Mouse (Mus musculus) midbrain, embryonic 11.5 days (tissue): ENCODE results near the gene Col6a3. TPM values are rescaled to one million over a fixed set of nuclear protein-coding genes. Genes with fewer than 3 reads are reported as not detected.

ENCODE experiments used
- ATAC-seq: fragments of 200-750 bp; cut with Nextera tagmentation; 2 replicates; pipeline ENCODE4 v1.8.0; 2017; ENCODE audit warnings: moderate TSS enrichment, moderate library complexity; ENCODE audit not compliant: low FRiP score
- DNase-seq: peaks from one replicate; pipeline ENCODE4 v3.0.0; 2015; ENCODE audit warnings: low spot score; ENCODE audit errors: missing footprints
- H3K27ac ChIP-seq: fragments of 300-500 bp; sonication (generic); 2 replicates; pipeline ENCODE4 v1.5.1; 2014; ENCODE audit warnings: low read depth, low read length
- H3K27me3 ChIP-seq: fragments of 300-500 bp; sonication (generic); 2 replicates; pipeline ENCODE4 v1.6.1; 2014; ENCODE audit warnings: mild to moderate bottlenecking, low read length, moderate library complexity, mixed read lengths; ENCODE audit not compliant: control insufficient read depth, insufficient read depth
- H3K36me3 ChIP-seq: fragments of 300-500 bp; sonication (generic); 2 replicates; pipeline ENCODE4 v1.6.1; 2014; ENCODE audit warnings: mild to moderate bottlenecking, low read length, moderate library complexity, mixed read lengths; ENCODE audit not compliant: control insufficient read depth, insufficient read depth
- H3K4me1 ChIP-seq: fragments of 300-500 bp; sonication (generic); 2 replicates; pipeline ENCODE4 v1.6.1; 2014; ENCODE audit warnings: low read length; ENCODE audit not compliant: control insufficient read depth, insufficient read depth
- H3K4me2 ChIP-seq: fragments of 300-500 bp; sonication (generic); 2 replicates; pipeline ENCODE4 v1.6.1; 2014; ENCODE audit warnings: mild to moderate bottlenecking, moderate library complexity
- H3K4me3 ChIP-seq: fragments of 300-500 bp; sonication (generic); 2 replicates; pipeline ENCODE4 v1.5.1; 2014; ENCODE audit warnings: low read depth, low read length
- H3K9ac ChIP-seq: fragments of 300-500 bp; sonication (generic); 2 replicates; pipeline ENCODE4 v1.6.1; 2014; ENCODE audit warnings: low read length
- H3K9me3 ChIP-seq: fragments of 300-500 bp; sonication (generic); 2 replicates; pipeline ENCODE4 v1.6.1; 2016; ENCODE audit warnings: low read length; ENCODE audit not compliant: control insufficient read depth
- WGBS: fragments of 180-500 bp; shearing (Covaris S2); extraction: QIAGEN DNeasy Blood & Tissue Kit; methylation state at CpG from one replicate; pipeline ENCODE4 v1.1.7; 2014; 5-methylcytosine and 5-hydroxymethylcytosine counted together
- polyA plus RNA-seq: library from polyadenylated mRNA; unstranded; fragments of >200 nt; fragmentation: Nextera tagmentation; extraction: Ambion mirVana; gene quantifications from 2 replicates; pipeline ENCODE4 v1.2.1, GENCODE M21; 2014

The Col6a3 gene
- polyA plus RNA-seq, 1 experiment from 2014 or later, result 6.7 TPM

- Histone ChIP-seq H3K27ac (no peak overlapping the region), H3K4me3 (no peak overlapping the region), H3K4me1 (no peaks in the 10 kb centered on the region), H3K4me2 (no peak overlapping the region), H3K27me3 (no peaks in the 10 kb centered on the region), H3K36me3 (no peaks in the 10 kb centered on the region), H3K9me3 (no peaks in the 10 kb centered on the region), H3K9ac (no peak overlapping the region)
- ATAC-seq (no peak), DNase-seq (no peak)
Measured at GRCm38 (mm10) chr1:90722021-90722420, 121.8 kb downstream of the Col6a3 start.

GRCm38 (mm10) chr1:90720610-90721241 lies 123.0 kb downstream of the Col6a3 start:
- 85% methylated on average over 7 of the region's 7 CpGs for WGBS
- Histone ChIP-seq H3K36me3 (no peaks in the 10 kb centered on the region), H3K4me2 (no peak overlapping the region), H3K4me1 (no peaks in the 10 kb centered on the region), H3K27ac (no peak overlapping the region), H3K27me3 (no peaks in the 10 kb centered on the region), H3K4me3 (no peak overlapping the region), H3K9me3 (no peaks in the 10 kb centered on the region), H3K9ac (no peak overlapping the region)
- ATAC-seq, result no peak
- DNase-seq, result no peak

DNA sequence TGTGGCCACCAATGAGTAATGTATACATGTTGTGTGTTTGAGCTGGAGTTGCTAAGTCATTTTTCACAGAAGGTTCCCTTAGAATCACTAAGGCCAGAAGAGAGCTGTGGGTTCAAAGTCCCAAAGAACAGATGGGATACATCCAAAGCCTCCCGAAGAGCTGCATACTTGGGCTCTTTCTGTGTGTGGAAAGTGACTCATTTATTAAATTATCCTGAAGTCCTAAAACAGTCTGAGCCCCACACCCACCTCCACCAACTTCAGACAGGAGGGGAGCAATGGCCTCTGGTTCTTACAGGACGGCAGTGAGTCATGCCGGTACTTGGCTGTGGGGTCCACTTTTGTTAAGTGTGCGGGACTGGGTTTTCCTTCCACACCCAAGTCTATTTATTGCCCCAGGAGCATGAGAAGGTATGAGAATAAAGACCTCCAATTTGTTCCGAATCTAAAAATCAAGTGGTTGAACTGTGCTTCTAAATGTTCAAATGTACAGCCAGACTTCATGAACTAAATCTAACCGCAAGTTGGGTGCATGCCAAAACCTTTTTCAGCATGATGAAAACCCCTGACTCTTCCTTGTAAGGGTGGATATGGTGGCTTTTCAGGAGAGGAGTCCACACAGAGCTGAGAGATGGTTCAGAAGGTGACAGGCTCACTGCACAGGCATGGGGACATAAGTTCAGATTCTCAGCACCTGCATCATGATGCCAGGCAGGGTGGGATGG lies 124.8 kb downstream of the Col6a3 start:
- Histone ChIP-seq H3K27me3 (no peaks in the 10 kb centered on the region), H3K9ac (no peak overlapping the region), H3K4me2 (no peak overlapping the region), H3K4me3 (no peak overlapping the region), H3K27ac (no peak overlapping the region), H3K36me3 (no peaks in the 10 kb centered on the region), H3K9me3 (no peaks in the 10 kb centered on the region), H3K4me1 (no peaks in the 10 kb centered on the region)
- DNase-seq, result no peak
- ATAC-seq, result no peak
- 94% methylated on average over 6 of the region's 6 CpGs for WGBS

GRCm38 (mm10) chr1:90716258-90716657 lies 127.5 kb downstream of the Col6a3 start:
- H3K27ac ChIP-seq, result no peak overlapping the region
- H3K4me2 ChIP-seq, result no peak overlapping the region
- no peak for ATAC-seq
- 78% methylated on average over 2 of the region's 2 CpGs for WGBS
- no peaks in the 10 kb centered on the region for H3K4me1 ChIP-seq
- H3K36me3 ChIP-seq, result no peaks in the 10 kb centered on the region
- no peak for DNase-seq
- no peaks in the 10 kb centered on the region for H3K9me3 ChIP-seq
- H3K27me3 ChIP-seq, result no peaks in the 10 kb centered on the region
- no peak overlapping the region for H3K9ac ChIP-seq
- no peak overlapping the region for H3K4me3 ChIP-seq

Other genes with a start within 250 kb of the Col6a3 start
- 192 and 203 TPM in 2 replicates for gene Cops8, start 241.0 kb downstream of the Col6a3 start, polyA plus RNA-seq
- 0.10 and 0.33 TPM in 2 replicates for gene Mlph, start 71.1 kb upstream of the Col6a3 start, polyA plus RNA-seq
- not detected in 2 replicates for gene Prlh, start 109.1 kb upstream of the Col6a3 start, polyA plus RNA-seq
- not detected in 2 replicates for gene Rab17, start 125.7 kb upstream of the Col6a3 start, polyA plus RNA-seq
- gene Lrrfip1, start 154.8 kb upstream of the Col6a3 start, polyA plus RNA-seq, result 20.2 and 21.1 TPM in 2 replicates